Mouse (Mus musculus) bone marrow, adult 2 months (tissue): ENCODE data around the gene Rbm47. TPM values are rescaled to one million over a fixed set of nuclear protein-coding genes. Genes with fewer than 3 reads are reported as not detected.
"Not testable (repeated sequence)": the region's sequence is repeated elsewhere in the genome, so short reads cannot be mapped to it uniquely, and the experiment has no call there.

ENCODE experiments used
- H3K27ac ChIP-seq: fragments of 200-500 bp; 2 replicates; pipeline ENCODE4 v1.5.1; 2012; ENCODE audit warnings: low read depth, mild to moderate bottlenecking, control low read depth, inconsistent platforms, low read length; ENCODE audit not compliant: control insufficient read depth, poor library complexity, insufficient read depth
- H3K4me1 ChIP-seq: fragments of 200-500 bp; 2 replicates; pipeline ENCODE4 v1.6.1; 2011; ENCODE audit warnings: low read length; ENCODE audit not compliant: control insufficient read depth, insufficient read depth
- H3K4me3 ChIP-seq: fragments of 200-500 bp; replicated peaks from 2 replicates; pipeline ENCODE3; 2011; ENCODE audit warnings: mild to moderate bottlenecking, low read depth, low read length, control low read depth; ENCODE audit not compliant: control insufficient read depth
- CTCF ChIP-seq: fragments of 200-500 bp; IDR thresholded peaks from 2 replicates; pipeline ENCODE4 v1.5.1; 2011; ENCODE audit warnings: low read length, control low read depth; ENCODE audit not compliant: control insufficient read depth, insufficient read depth
- POLR2A ChIP-seq: fragments of 200-500 bp; IDR thresholded peaks from 2 replicates; pipeline ENCODE4 v1.6.1; 2011; ENCODE audit warnings: low read depth, mild to moderate bottlenecking, control low read depth, low read length, borderline replicate concordance; ENCODE audit not compliant: control insufficient read depth
- WGBS: fragments of 180-500 bp; shearing (Covaris S2); methylation state at CpG from one replicate; pipeline ENCODE4 v1.1.7; 2018; 5-methylcytosine and 5-hydroxymethylcytosine counted together
- polyA plus RNA-seq: library from polyadenylated mRNA; stranded (reverse); fragments of >200 nt; gene quantifications from 2 replicates; pipeline ENCODE4 v1.2.4, GENCODE M21; 2011; ENCODE audit warnings: low replicate concordance; ENCODE audit not compliant: missing spikeins, insufficient read depth, insufficient read length

Gene Rbm47
- polyA plus RNA-seq, 1 experiment: 4.9 TPM

- H3K27ac ChIP-seq: no peak overlapping the region
- H3K4me1 ChIP-seq: no peaks in the 10 kb centered on the region
- no peak for TF ChIP-seq CTCF
- no peak for TF ChIP-seq POLR2A
- WGBS: 20% methylated on average over 6 of the region's 6 CpGs
- H3K4me3 ChIP-seq: no peak overlapping the region
Measured at GRCm38 (mm10) chr5:66000567-66001125, 172.3 kb downstream of the Rbm47 start.

GRCm38 (mm10) chr5:66000074-66000473, 172.8 kb downstream of the Rbm47 start:
- H3K27ac ChIP-seq: no peak overlapping the region
- H3K4me1 ChIP-seq: no peaks in the 10 kb centered on the region; the same call in 1 of the 2 replicates
- WGBS: 74% methylated on average over 7 of the region's 7 CpGs
- H3K4me3 ChIP-seq: no peak overlapping the region
- no peak for TF ChIP-seq CTCF

GRCm38 (mm10) chr5:65999106-65999505, 173.8 kb downstream of the Rbm47 start:
- 78% methylated on average over 7 of the region's 7 CpGs for WGBS
- H3K4me1 ChIP-seq: peaks cover 2% of the 10 kb centered on the region
- no peak for TF ChIP-seq CTCF
- TF ChIP-seq POLR2A: no peak

GRCm38 (mm10) chr5:65997813-65998212, 175.1 kb downstream of the Rbm47 start:
- Histone ChIP-seq H3K27ac (no peak overlapping the region), H3K4me1 (peaks cover 2% of the 10 kb centered on the region)
- no peak for TF ChIP-seq POLR2A
- TF ChIP-seq CTCF: no peak

More at GRCm38 (mm10) chr5:65999106-65999505, 173.8 kb downstream of the Rbm47 start:
- Histone ChIP-seq H3K27ac (no peak overlapping the region), H3K4me3 (no peak overlapping the region)

GRCm38 (mm10) chr5:65994643-65995042, 178.3 kb downstream of the Rbm47 start:
- WGBS: 72% methylated on average over 6 of the region's 6 CpGs
- Histone ChIP-seq H3K4me3 (no peak overlapping the region), H3K4me1 (peaks cover 5% of the 10 kb centered on the region), H3K27ac (no peak overlapping the region)
- no peak for TF ChIP-seq CTCF
- no peak for TF ChIP-seq POLR2A

More at GRCm38 (mm10) chr5:65997813-65998212, 175.1 kb downstream of the Rbm47 start:
- H3K4me3 ChIP-seq: no peak overlapping the region

GRCm38 (mm10) chr5:65991191-65991590, 181.7 kb downstream of the Rbm47 start:
- peaks cover 9% of the 10 kb centered on the region for H3K4me1 ChIP-seq
- 44% methylated on average over 2 of the region's 2 CpGs for WGBS
- H3K4me3 ChIP-seq: no peak overlapping the region
- H3K27ac ChIP-seq: no peak overlapping the region; the same call in 1 of the 2 replicates
- no peak for TF ChIP-seq POLR2A
- no peak for TF ChIP-seq CTCF

GRCm38 (mm10) chr5:65987004-65987403, 185.9 kb downstream of the Rbm47 start:
- H3K4me1 ChIP-seq, H3K4me3 ChIP-seq, H3K27ac ChIP-seq: not testable (repeated sequence)
- WGBS: 70% methylated on average over 3 of the region's 3 CpGs

- TF ChIP-seq POLR2A (no peak), CTCF (no peak)
- Histone ChIP-seq H3K4me3 (no peak overlapping the region), H3K4me1 (peaks cover 4% of the 10 kb centered on the region; the same call in 1 of the 2 replicates), H3K27ac (no peak overlapping the region; the same call in 1 of the 2 replicates)
- WGBS: 73% methylated on average over 5 of the region's 5 CpGs
Measured at GRCm38 (mm10) chr5:65986426-65986825, 186.5 kb downstream of the Rbm47 start.

GRCm38 (mm10) chr5:65975731-65976130, 197.2 kb downstream of the Rbm47 start:
- Histone ChIP-seq H3K4me1 (no peaks in the 10 kb centered on the region), H3K27ac (no peak overlapping the region), H3K4me3 (no peak overlapping the region)
- 86% methylated on average over 12 of the region's 13 CpGs for WGBS
- TF ChIP-seq POLR2A (no peak), CTCF (no peak)
